Mouse (Mus musculus): ENCODE measurements at regions not wholly inside any gene's neighbourhood (a gene's known extent, or its start where the extent isn't known, plus 50 kb on each side); places are given as distances from the start of the nearest gene placed in this dataset.

DNA sequence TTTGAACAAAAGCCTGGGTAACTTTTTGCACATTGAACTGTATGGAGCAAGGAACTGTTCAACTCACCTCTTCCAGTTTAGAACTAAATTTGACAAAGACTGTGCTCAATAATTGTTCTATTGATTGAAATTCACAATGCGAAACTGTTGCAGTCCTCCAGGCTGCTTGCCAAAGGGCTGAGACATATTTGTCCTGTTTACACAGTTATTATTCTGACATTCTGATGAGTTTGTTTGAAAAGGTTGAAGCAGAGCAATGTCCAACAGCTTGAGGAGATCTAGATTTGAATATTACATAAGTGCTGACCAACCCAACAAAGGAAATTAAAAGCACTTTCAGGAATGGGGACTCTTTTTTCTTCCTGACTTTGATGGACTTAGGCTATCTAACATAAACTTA lies 110.2 kb upstream of the Ahi1 start:
- TF ChIP-seq CTCF (IDR thresholded peaks at IDR 0.05; ENCODE audit: borderline replicate concordance, extremely low read depth, insufficient read depth, insufficient read length): no peak
- TF ChIP-seq POLR2A (IDR thresholded peaks at IDR 0.05; ENCODE audit: borderline replicate concordance, extremely low read depth, insufficient read depth, insufficient read length, poor library complexity, severe bottlenecking): no peak

Data from brain, embryonic 14.5 days (tissue).